Mouse (Mus musculus) left cerebral cortex, adult 8-10 months (tissue): ENCODE measurements around the gene Ndufa7. TPM values are rescaled to one million over a fixed set of nuclear protein-coding genes. Genes with fewer than 3 reads are reported as not detected.
"Not testable (repeated sequence)": the region's sequence is repeated elsewhere in the genome, so short reads cannot be mapped to it uniquely, and the experiment has no call there.

Source experiments
- DNase-seq, 2 experiments: peaks; one replicate each; pipeline ENCODE4 v3.0.0; 2022; ENCODE audit warnings: low spot score in 2 of 2
- microRNA-seq, 2 experiments: library from miRNA; unstranded; fragments of <30 nt; microRNA quantifications; one replicate each; pipeline ENCODE4 v1.2.0; 2022
- total RNA-seq, 4 experiments: library from RNA; stranded (reverse); gene quantifications; 2 replicates each; pipeline ENCODE4 v1.2.4; 2022

Gene Ndufa7
- total RNA-seq, 4 experiments from 2014 or later = 193 to 206 (median 201) TPM

DNA sequence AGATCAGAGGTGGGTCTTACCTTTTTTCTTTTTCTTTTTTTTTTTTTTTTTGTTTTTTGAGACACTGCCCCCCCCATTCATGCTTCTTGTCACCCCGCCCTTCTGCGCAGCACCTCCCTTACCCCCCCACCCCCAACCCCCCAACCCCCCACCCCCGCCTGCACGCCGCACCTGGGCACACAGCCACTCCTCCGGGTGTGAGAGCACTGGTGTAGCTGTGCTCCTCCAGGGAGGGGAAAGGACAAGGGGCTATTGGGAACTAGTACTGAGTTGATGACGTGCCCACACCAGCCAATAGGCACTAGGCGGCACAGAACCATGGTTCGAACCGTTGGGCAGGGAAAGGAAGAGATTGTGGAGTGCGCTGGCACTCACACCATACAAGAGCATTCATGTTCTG is 50.0 kb downstream of the Ndufa7 start:
- no peak for DNase-seq

- not testable (repeated sequence) for DNase-seq
Observed at GRCm38 (mm10) chr17:33875797-33876196, 51.4 kb downstream of the Ndufa7 start.

GRCm38 (mm10) chr17:33884320-33884719 is 59.9 kb downstream of the Ndufa7 start:
- DNase-seq = not testable (repeated sequence)

DNA sequence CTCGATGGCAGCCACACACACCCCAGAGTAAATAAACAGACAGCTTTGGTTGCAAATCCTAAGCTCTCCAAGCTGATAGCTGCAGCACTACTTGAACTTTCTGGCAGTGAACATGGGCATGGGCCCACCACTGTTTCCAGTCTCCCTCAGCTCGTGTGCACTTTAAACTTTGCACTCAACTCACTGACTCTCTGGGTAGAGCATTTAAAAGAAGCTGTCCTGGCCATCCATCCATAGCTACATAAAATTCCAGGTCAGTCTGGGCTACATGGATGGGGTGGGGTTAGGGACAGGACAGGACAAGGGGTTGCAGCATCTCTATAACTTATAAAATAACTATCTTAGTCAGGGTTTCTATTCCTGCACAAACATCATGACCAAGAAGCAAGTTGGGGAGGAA is 63.4 kb downstream of the Ndufa7 start:
- not testable (repeated sequence) for DNase-seq

Small RNA genes lying within 50 kb of the gene (microRNA-seq; reads per million reads assigned to microRNA genes)
- gene Gm27740 = 0 reads per million in 2 experiments

Other genes starting within 250 kb of the Ndufa7 start
- gene Zfp414, start 195.5 kb upstream of the Ndufa7 start, total RNA-seq = 10 to 100 TPM; 49.7 to 56.8 (median 52.8) TPM
- gene Pram1, start 186.5 kb upstream of the Ndufa7 start, total RNA-seq = under 1 TPM in 1 of 4 experiments, not detected in 3; 0.37 TPM
- gene Hnrnpm, start 137.7 kb upstream of the Ndufa7 start, total RNA-seq = 100 to 1,000 TPM in 3 of 4 experiments, 10 to 100 TPM in 1; 92.0 to 129 (median 113) TPM
- 10 to 100 TPM; 85.6 to 95.3 (median 89.9) TPM for gene March2, start 105.9 kb upstream of the Ndufa7 start, total RNA-seq
- 100 to 1,000 TPM; 351 to 365 (median 357) TPM for gene Rab11b, start 64.0 kb upstream of the Ndufa7 start, total RNA-seq
- gene Angptl4, start 42.7 kb upstream of the Ndufa7 start, total RNA-seq = 1 to 10 TPM; 2.3 to 3.2 (median 2.5) TPM
- 10 to 100 TPM; 27.6 to 33.8 (median 31.5) TPM for gene Kank3, start 14.1 kb upstream of the Ndufa7 start, total RNA-seq
- gene Rps28, start within 50 bp of the Ndufa7 start, total RNA-seq = 100 to 1,000 TPM; 672 to 810 (median 775) TPM
- gene Cd320, start 18.5 kb downstream of the Ndufa7 start, total RNA-seq = 10 to 100 TPM; 23.3 to 27.1 (median 24.8) TPM
- not detected for gene Gm7029, start 49.3 kb downstream of the Ndufa7 start, total RNA-seq
- gene Kifc1, start 66.1 kb downstream of the Ndufa7 start, total RNA-seq = 1 to 10 TPM; 2.0 to 3.0 (median 2.9) TPM
- 1 to 10 TPM in 2 of 4 experiments, not detected in 2; 1.3 to 1.6 TPM for gene Platr17, start 80.6 kb downstream of the Ndufa7 start, total RNA-seq
- 10 to 100 TPM; 24.0 to 31.9 (median 27.1) TPM for gene Daxx, start 84.8 kb downstream of the Ndufa7 start, total RNA-seq
- 10 to 100 TPM; 53.0 to 74.3 (median 56.5) TPM for gene Tapbp, start 91.3 kb downstream of the Ndufa7 start, total RNA-seq
- gene Zbtb22, start 91.3 kb downstream of the Ndufa7 start, total RNA-seq = 10 to 100 TPM; 36.8 to 44.6 (median 41.3) TPM
- gene Rgl2, start 105.0 kb downstream of the Ndufa7 start, total RNA-seq = 10 to 100 TPM; 48.9 to 73.4 (median 60.6) TPM
- 100 to 1,000 TPM in 1 of 4 experiments, 10 to 100 TPM in 3; 81.6 to 112 (median 95.7) TPM for gene Pfdn6, start 115.8 kb downstream of the Ndufa7 start, total RNA-seq
- 10 to 100 TPM; 10.9 to 14.7 (median 13.7) TPM for gene Wdr46, start 116.1 kb downstream of the Ndufa7 start, total RNA-seq
- gene B3galt4, start 126.9 kb downstream of the Ndufa7 start, total RNA-seq = 1 to 10 TPM; 5.8 to 6.9 (median 6.2) TPM
- 10 to 100 TPM; 70.6 to 79.6 (median 72.8) TPM for gene Vps52, start 131.2 kb downstream of the Ndufa7 start, total RNA-seq
- gene Rps18, start 131.4 kb downstream of the Ndufa7 start, total RNA-seq = 100 to 1,000 TPM; 328 to 351 (median 339) TPM
- 10 to 100 TPM; 31.2 to 66.9 (median 50.2) TPM for gene H2-K1, start 175.8 kb downstream of the Ndufa7 start, total RNA-seq
- gene Ring1, start 200.1 kb downstream of the Ndufa7 start, total RNA-seq = 10 to 100 TPM; 31.4 to 43.5 (median 36.1) TPM
- 10 to 100 TPM; 45.6 to 50.2 (median 46.4) TPM for gene H2-Ke6, start 203.5 kb downstream of the Ndufa7 start, total RNA-seq
- 10 to 100 TPM; 91.2 to 98.6 (median 95.0) TPM for gene Slc39a7, start 207.1 kb downstream of the Ndufa7 start, total RNA-seq
- gene Rxrb, start 207.2 kb downstream of the Ndufa7 start, total RNA-seq = 10 to 100 TPM; 72.8 to 87.6 (median 78.1) TPM
- 10 to 100 TPM; 12.6 to 18.0 (median 16.8) TPM for gene Col11a2, start 214.9 kb downstream of the Ndufa7 start, total RNA-seq